Mouse (Mus musculus): ENCODE measurements around the gene Arhgef15.
"Not testable (repeated sequence)": the region's sequence is repeated elsewhere in the genome, so short reads cannot be mapped to it uniquely, and the experiment has no call there.

Arhgef15 gene

GRCm38 (mm10) chr11:68965050-68965449 lies 7.8 kb upstream of the Arhgef15 start:
- no peak for ATAC-seq (ENCODE audit: low TSS enrichment)

- no peak for ATAC-seq (ENCODE audit: low TSS enrichment)
Observed at GRCm38 (mm10) chr11:68963405-68963804, 6.1 kb upstream of the Arhgef15 start.

DNA sequence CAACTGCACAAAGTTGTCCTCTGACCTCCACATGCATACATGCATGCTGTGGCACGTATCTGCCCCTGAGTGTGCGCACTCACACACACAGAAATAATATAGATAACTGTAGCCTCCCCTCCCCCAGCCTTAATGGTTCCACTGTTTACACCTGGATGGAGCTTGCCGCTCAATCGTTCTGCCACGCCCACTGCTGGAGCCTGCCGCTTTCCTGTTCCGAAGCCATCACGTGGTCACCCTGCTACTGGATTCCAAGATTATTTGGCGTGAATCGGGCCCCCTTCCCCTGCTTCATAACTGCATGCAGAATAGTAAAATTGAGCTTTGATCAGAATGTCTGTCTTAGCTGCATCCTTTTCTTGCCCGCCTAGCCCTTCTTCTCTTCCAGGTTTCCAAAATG lies 4.9 kb upstream of the Arhgef15 start:
- ATAC-seq (ENCODE audit: low TSS enrichment) = not testable (repeated sequence)

GRCm38 (mm10) chr11:68961596-68961995 lies 4.3 kb upstream of the Arhgef15 start:
- no peak; the same call in 1 of the 2 replicates for ATAC-seq (ENCODE audit: low TSS enrichment)

DNA sequence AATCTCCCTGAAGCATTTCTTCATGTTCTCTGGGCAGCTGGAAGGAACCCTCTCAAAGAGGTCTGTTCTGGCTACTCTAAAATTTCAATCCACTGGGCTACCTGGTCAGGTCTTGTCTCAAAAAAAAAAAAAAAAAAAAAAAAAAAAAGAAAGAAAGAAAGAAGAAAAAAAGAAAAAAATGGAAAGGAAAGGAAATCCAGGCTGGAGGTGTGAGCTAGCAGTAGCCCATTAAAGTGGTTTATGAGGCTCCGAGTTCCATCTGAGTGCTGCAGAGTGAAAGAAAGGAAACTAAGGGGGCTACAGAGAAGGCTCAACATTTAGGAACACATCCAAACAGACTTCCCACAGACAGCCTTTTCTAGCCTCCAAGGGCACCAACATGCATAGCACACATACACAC lies 691 bp upstream of the Arhgef15 start:
- ATAC-seq (ENCODE audit: low TSS enrichment) = no peak

GRCm38 (mm10) chr11:68956697-68957096 lies 583 bp downstream of the Arhgef15 start:
- ATAC-seq (ENCODE audit: low TSS enrichment) = no peak

- ATAC-seq (ENCODE audit: low TSS enrichment) = no peak
Observed at GRCm38 (mm10) chr11:68956107-68956506, 1.2 kb downstream of the Arhgef15 start.

DNA sequence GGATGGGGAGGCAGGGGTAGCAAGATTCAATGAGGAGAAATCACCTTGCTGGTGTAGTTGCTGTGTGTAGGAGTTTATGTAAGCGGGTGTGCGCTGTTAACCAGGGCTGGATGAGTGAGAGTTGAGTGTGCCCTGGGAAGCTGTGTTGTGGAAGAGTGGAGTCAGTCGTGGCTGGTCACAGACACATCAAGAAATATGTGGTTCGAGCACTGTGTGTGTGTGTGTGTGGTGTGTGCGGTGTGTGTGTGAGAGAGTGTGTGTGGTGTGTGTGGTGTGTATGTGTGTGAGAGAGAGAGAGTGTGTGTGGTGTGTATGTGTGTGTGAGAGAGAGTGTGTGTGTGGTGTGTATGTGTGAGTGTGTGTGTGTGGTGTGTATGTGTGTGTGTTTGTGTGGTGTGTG lies 1.8 kb downstream of the Arhgef15 start:
- ATAC-seq (ENCODE audit: low TSS enrichment) = no peak

- peak; percentile 47; the same call in 1 of the 2 replicates for ATAC-seq (ENCODE audit: low TSS enrichment)
Observed at GRCm38 (mm10) chr11:68954408-68954807, 2.9 kb downstream of the Arhgef15 start.

- ATAC-seq (ENCODE audit: low TSS enrichment) = no peak
Observed at GRCm38 (mm10) chr11:68953903-68954302, 3.4 kb downstream of the Arhgef15 start.

DNA sequence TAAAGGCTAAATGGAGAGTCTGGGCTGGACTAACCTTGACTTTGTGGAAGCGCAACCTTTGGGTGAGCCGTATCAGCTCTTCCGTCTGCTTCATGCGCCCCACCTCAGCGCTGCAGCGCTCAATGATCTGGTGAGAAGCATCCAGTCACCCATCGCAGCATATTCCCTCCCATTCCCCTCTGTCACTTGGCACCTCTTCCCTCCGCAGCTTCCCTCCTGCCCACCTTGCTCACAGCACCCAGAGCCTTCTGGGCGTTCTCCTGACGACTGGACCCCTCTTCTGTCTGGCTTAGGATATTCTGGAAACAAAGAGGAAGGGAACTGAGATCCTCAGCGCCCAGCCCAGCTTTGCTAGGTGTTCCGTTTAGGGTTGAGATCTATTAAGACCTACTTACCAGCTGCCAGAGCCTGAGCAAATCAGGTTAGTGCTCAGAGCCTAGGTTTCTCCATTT lies 9.7 kb downstream of the Arhgef15 start:
- ATAC-seq (ENCODE audit: low TSS enrichment) = peak; percentile 74; the same call in 1 of the 2 replicates

- ATAC-seq (ENCODE audit: low TSS enrichment) = peak; percentile 86
Observed at GRCm38 (mm10) chr11:68946806-68947440, 10.4 kb downstream of the Arhgef15 start.

GRCm38 (mm10) chr11:68946001-68946400 lies 11.3 kb downstream of the Arhgef15 start:
- ATAC-seq (ENCODE audit: low TSS enrichment) = no peak

DNA sequence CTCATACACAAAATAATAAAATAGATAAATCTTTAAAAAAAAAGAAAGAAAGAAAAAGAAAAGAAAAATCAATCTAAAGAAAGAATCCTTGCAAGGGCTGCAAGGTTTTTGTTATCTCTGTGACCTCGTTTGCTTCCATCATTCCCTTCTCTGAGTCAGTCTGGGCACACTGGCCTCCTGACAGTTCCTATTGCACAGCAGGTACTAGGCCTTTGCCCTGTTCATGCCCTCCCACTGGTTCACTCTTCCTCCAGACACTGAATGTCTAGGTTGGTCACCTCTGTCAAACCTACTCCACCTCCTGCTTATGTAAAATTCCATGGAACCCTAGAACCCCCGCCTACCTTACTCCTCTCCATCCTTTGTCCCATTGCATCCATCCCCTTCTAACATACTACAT lies 12.0 kb downstream of the Arhgef15 start:
- ATAC-seq (ENCODE audit: low TSS enrichment) = no peak

DNA sequence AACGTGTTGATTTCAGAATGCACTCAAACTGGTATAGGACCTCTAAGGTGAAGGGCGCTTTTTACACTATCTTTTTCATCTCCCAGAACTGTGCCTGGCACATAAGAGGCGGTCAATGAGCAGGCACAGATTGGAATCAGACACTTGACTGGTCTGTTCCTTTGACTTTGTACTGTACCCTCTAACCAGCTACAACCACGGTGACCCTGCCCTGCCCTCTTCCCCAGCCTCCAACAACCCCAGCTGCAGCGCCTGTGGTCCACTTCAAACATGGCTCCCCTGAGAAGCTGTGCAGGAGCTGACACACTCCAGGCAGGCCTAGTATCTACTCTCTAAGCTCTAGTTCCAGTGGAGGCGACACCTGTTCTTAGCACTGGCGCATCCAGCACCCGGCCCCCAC lies 14.5 kb downstream of the Arhgef15 start:
- ATAC-seq (ENCODE audit: low TSS enrichment) = no peak

DNA sequence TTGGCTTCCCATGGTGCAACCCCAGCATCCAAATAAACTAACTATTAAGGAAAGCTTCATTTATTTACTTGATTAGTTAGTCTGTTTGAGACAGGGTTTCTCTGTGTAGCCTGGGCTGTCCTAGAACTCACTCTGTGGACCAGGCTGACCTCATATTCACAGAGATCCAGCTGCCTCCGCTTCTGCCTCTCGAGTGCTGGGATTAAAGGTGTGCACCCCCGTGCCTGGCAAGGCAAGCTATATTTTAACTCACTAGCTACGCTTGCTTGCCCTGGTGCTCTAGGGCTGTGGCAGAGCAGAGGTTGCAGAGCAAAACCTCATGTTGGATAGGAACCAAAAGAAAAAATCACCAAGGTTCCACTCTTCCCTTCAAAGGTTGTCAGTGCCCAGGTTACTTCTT lies 16.8 kb downstream of the Arhgef15 start:
- no peak for ATAC-seq (ENCODE audit: low TSS enrichment)

- ATAC-seq (ENCODE audit: low TSS enrichment) = peak; percentile 98
Observed at GRCm38 (mm10) chr11:68939451-68940304, 17.6 kb downstream of the Arhgef15 start.

GRCm38 (mm10) chr11:68936951-68937350 lies 20.3 kb downstream of the Arhgef15 start:
- ATAC-seq (ENCODE audit: low TSS enrichment) = not testable (repeated sequence)

DNA sequence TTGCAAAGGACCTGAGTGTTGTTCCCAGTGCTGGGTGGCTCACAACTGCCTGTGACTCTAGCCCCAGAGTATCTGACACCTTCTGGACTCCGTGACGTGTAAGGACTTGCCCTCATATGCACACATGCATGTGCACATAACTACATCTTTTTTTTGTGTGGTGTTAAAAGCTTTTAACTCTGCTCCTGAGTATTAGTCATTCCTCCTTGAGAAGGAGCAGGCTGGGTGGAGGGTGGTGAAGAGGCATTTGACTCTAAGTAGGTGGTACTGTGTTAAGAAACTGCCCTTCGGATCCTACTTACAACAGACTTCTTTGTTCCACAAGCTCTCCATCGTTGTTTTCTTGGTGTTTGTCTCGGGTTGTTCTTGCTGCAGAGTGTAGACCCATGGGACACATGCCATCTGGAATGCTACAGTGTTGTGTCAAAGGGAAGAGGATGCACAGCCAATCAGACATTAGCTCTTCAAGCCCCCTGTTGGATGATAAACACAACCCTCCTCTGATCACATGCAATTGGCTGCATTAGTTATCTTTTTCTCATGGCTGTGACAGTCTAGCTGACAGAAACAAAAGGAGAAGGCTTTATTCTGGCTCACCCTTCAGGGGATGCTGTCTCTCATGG lies 23.3 kb downstream of the Arhgef15 start:
- ATAC-seq (ENCODE audit: low TSS enrichment) = no peak

GRCm38 (mm10) chr11:68929947-68930346 lies 27.3 kb downstream of the Arhgef15 start:
- ATAC-seq (ENCODE audit: low TSS enrichment) = no peak

DNA sequence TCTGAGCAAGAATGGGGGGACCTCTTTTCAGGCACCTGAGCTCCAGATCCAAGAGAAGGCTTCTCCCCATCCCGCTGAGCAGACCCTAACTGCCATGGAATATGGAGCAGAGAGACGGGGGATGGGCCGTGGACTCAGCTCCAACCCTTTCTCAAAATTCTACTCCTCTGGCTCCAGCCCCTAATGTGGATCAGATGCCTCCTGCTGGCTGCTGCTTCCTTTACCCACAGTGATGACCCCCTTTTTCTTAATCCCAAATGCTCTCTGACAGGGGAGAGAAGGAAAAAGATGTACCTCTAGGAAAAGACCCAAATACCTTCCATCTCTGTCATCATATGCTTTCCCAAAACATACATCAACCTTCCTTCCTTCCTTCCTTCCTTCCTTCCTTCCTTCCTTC lies 30.3 kb downstream of the Arhgef15 start, which contains the start of gene Odf4:
TSS of gene Odf4 (minus strand) at position 101 of the 400 bp plus-strand sequence.
- no peak for ATAC-seq (ENCODE audit: low TSS enrichment)

DNA sequence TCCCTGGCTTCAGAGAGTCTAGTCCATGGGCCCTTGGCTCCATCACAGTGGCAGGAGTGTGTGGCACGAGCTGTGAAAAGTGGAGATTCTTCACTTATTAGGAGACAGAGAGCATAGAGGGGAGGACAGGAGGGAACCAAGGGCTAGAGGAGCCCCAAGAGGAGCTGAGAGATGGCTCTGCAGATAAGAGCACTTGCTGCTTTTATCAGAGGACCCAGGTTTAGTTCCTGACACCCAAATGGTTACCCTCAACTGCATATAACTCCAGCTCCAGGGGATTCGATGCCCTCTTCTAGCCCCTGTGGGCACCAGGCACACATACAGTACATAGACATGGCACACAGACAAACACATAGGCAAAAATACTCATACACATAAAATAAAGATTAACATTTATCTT lies 32.5 kb downstream of the Arhgef15 start:
- no peak for ATAC-seq (ENCODE audit: low TSS enrichment)

GRCm38 (mm10) chr11:68923191-68923590 lies 34.1 kb downstream of the Arhgef15 start:
- no peak for ATAC-seq (ENCODE audit: low TSS enrichment)
